Mouse (Mus musculus): ENCODE data around the gene Tbc1d10c.

DNA sequence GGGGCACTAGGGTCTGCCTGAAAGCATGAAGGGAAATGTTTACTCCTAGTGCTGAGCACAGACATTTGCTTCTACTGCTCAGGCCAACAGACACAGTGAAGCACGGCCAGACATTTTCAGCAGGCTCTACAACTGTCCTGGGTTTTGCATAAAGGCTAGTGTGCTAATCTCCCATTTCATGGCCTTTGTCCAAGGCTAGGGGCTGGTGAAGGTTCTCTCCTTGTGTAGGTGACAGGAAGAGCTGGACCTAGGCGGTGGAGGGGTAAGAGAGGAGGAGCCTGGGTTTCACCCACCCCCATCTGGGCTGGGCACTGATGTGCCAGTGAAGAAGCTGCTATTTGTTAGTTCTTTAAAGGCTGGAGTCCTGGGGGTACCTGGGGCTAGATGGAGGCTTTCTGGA lies 26.4 kb downstream of the Tbc1d10c start:
- TF ChIP-seq CTCF (conservative IDR thresholded peaks at IDR 0.05; ENCODE audit: insufficient read depth, insufficient read length, low read depth, low read length) = no peak
- TF ChIP-seq POLR2A (IDR thresholded peaks at IDR 0.05; ENCODE audit: low read depth, low read length) = no peak

All from kidney, adult 2 months (tissue).